Mouse (Mus musculus) liver, postnatal 0 days (tissue): Measurements from ENCODE around the gene Phlda2. TPM values are rescaled to one million over a fixed set of nuclear protein-coding genes. Genes with fewer than 3 reads are reported as not detected.
A peak's percentile ranks its signal among the peaks of the same experiment; 100 is the strongest.
"Not testable (repeated sequence)": the region's sequence is repeated elsewhere in the genome, so short reads cannot be mapped to it uniquely, and the experiment has no call there.

ENCODE experiments used
- ATAC-seq: fragments of 200-750 bp; cut with Nextera tagmentation; 2 replicates; pipeline ENCODE4 v1.8.0; 2017; ENCODE audit warnings: mild to moderate bottlenecking, moderate library complexity
- DNase-seq: peaks from one replicate; pipeline ENCODE4 v3.0.0-alpha.2; 2016
- H3K27ac ChIP-seq: fragments of 300-500 bp; sonication (generic); 2 replicates; pipeline ENCODE4 v1.5.1; 2014; ENCODE audit warnings: antibody characterized with exemption, moderate library complexity, mild to moderate bottlenecking, low read depth
- H3K27me3 ChIP-seq: fragments of 300-500 bp; sonication (generic); 2 replicates; pipeline ENCODE4 v1.6.1; 2014; ENCODE audit warnings: low read length, control low read depth, mixed read lengths; ENCODE audit not compliant: insufficient read depth
- H3K36me3 ChIP-seq: fragments of 300-500 bp; sonication (generic); replicated peaks from 2 replicates; pipeline ENCODE4 v1.6.1; 2014; ENCODE audit warnings: mild to moderate bottlenecking, control low read depth, low read length, moderate library complexity, mixed read lengths; ENCODE audit not compliant: insufficient read depth
- H3K4me1 ChIP-seq: fragments of 300-500 bp; sonication (generic); 2 replicates; pipeline ENCODE4 v1.6.1; 2014; ENCODE audit warnings: antibody characterized with exemption, mild to moderate bottlenecking, control low read depth; ENCODE audit not compliant: insufficient read depth
- H3K4me2 ChIP-seq: fragments of 300-500 bp; sonication (generic); 2 replicates; pipeline ENCODE4 v1.6.1; 2014; ENCODE audit warnings: low read depth, mild to moderate bottlenecking, low read length, moderate library complexity, mixed read lengths
- H3K4me3 ChIP-seq: fragments of 300-500 bp; sonication (generic); 2 replicates; pipeline ENCODE4 v1.5.1; 2014; ENCODE audit warnings: low read depth, low read length
- H3K9ac ChIP-seq: fragments of 300-500 bp; sonication (generic); replicated peaks from 2 replicates; pipeline ENCODE4 v1.6.1; 2014; ENCODE audit warnings: mild to moderate bottlenecking, moderate library complexity
- H3K9me3 ChIP-seq: fragments of 300-500 bp; sonication (generic); 2 replicates; pipeline ENCODE4 v1.6.1; 2016; ENCODE audit warnings: mild to moderate bottlenecking, control low read depth, low read length, mixed read lengths
- CTCF ChIP-seq: sonication (generic); IDR thresholded peaks from 2 replicates; pipeline ENCODE4 v1.5.1; 2016; ENCODE audit warnings: antibody characterized with exemption, low read depth
- EP300 ChIP-seq: IDR thresholded peaks from 2 replicates; pipeline ENCODE4 v1.6.1; 2016; ENCODE audit warnings: antibody characterized with exemption, low read depth, mild to moderate bottlenecking
- WGBS: fragments of 180-500 bp; shearing (Covaris S2); extraction: QIAGEN DNeasy Blood & Tissue Kit; methylation state at CpG from one replicate; pipeline ENCODE4 v1.1.7; 2014; ENCODE audit not compliant: insufficient replicate concordance; 5-methylcytosine and 5-hydroxymethylcytosine counted together
- polyA plus RNA-seq: library from polyadenylated mRNA; unstranded; fragments of >200 nt; fragmentation: Nextera tagmentation; extraction: Ambion mirVana; gene quantifications from 2 replicates; pipeline ENCODE4 v1.2.1, GENCODE M21; 2015

Phlda2 gene
- polyA plus RNA-seq, 1 experiment from 2014 or later: 10.5 TPM

DNA sequence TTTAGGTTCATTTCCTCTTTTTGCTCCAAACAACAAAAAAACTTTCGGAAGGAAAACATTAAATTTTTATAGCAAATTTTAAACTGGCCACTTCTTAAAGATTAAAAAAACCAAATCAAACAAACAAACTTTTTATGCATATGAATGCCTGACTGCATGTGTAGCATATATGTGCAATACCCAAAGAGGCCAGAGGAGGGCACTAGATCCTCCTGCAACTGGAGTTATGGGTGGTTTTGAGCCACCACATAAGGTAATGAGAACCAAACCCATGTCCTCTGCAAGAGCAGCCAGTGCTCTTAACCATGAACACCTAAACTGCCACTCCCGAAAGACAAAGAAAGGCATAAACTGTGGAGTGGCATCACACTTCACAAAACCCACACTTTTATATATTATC, 41.4 kb upstream of the Phlda2 start:
- Histone ChIP-seq H3K9me3 (no peaks in the 10 kb centered on the region), H3K27me3 (no peaks in the 10 kb centered on the region), H3K27ac (no peak overlapping the region), H3K36me3 (peaks cover 25% of the 10 kb centered on the region), H3K4me3 (no peak overlapping the region), H3K9ac (no peak overlapping the region), H3K4me1 (peaks cover 36% of the 10 kb centered on the region; the same call in 1 of the 2 replicates), H3K4me2 (no peak overlapping the region)
- DNase-seq (peak; percentile 52), ATAC-seq (no peak)
- whole genome bisulfite sequencing: 92% methylated on average over 2 of the region's 2 CpGs
- TF ChIP-seq CTCF (peak; percentile 80), EP300 (no peak)

DNA sequence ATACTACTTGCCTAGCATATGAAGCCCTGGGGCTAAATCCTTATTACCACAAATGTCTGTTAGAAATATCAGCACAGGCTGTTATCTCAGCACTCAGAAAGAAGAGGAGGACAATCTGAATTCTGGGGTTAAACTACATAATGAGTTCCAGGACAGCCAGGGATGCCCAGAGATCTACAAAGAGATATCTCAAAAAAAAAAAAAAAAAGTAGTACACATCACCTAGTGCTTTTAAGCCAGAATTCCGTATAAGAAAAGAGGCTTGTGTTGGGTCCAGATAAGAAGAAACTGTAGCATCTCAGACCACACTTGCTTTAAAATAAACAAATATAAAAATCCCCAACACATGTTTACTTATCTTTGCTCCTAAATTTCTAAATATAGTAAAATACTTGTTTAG, 35.7 kb upstream of the Phlda2 start:
- H3K9ac ChIP-seq: no peak overlapping the region
- no peaks in the 10 kb centered on the region for H3K9me3 ChIP-seq
- no peak overlapping the region for H3K27ac ChIP-seq
- no peaks in the 10 kb centered on the region for H3K27me3 ChIP-seq
- ATAC-seq: no peak
- no peak for DNase-seq
- no peak for TF ChIP-seq CTCF
- TF ChIP-seq EP300: no peak
- H3K4me3 ChIP-seq: no peak overlapping the region
- H3K4me2 ChIP-seq: no peak overlapping the region
- 47% methylated on average over 1 of the region's 1 CpGs for WGBS
- H3K4me1 ChIP-seq: peaks cover 16% of the 10 kb centered on the region
- peaks cover 70% of the 10 kb centered on the region for H3K36me3 ChIP-seq

DNA sequence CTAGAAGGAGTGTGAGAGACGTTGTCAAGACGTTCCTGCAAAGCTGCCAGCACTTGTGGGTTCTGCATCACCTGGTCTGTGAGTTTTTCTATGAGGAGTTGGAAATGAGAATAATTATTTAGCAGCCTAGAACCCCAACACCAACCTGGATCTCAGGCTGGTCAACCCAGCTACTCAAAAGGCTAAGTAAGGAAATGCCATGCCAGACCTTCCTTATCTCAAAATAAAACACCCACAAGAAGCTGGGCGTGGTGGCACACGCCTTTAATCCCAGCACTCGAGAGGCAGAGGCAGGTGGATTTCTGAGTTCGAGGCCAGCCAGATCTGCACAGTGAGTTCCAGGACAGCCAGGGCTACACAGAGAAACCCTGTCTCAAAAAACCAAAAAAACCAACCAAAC, 35.3 kb upstream of the Phlda2 start:
- 72% methylated on average over 6 of the region's 6 CpGs for WGBS
- H3K36me3 ChIP-seq: peaks cover 74% of the 10 kb centered on the region
- not testable (repeated sequence) for DNase-seq, H3K27ac ChIP-seq, H3K9me3 ChIP-seq, H3K9ac ChIP-seq, H3K4me2 ChIP-seq, H3K27me3 ChIP-seq, H3K4me3 ChIP-seq
- ATAC-seq: peak; percentile 70
- peaks cover 16% of the 10 kb centered on the region for H3K4me1 ChIP-seq

DNA sequence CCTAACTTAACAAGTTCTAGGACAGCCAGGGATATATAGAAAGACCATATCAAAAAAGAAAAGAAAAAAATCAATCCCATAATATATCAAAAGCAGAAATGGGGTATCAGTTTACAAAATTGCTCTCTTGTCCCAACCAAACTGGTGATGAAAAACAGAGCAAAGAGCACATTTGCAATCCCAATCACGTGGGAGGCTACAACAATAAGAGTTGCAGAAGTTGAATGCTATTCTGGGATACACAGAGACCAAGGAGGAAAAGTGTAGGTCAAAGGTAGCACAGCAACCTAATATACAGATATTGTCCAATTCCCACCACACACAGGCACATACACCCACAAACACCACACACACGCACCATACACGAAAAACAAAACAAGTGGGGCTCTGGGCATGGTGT, 33.3 kb upstream of the Phlda2 start:
- 90% methylated on average over 3 of the region's 3 CpGs for WGBS
- H3K4me3 ChIP-seq: no peak overlapping the region
- H3K27me3 ChIP-seq: no peaks in the 10 kb centered on the region
- DNase-seq (no peak), ATAC-seq (no peak)
- H3K9ac ChIP-seq: no peak overlapping the region
- H3K36me3 ChIP-seq: peaks cover 91% of the 10 kb centered on the region
- peaks cover 9% of the 10 kb centered on the region for H3K4me1 ChIP-seq
- TF ChIP-seq EP300: no peak
- H3K9me3 ChIP-seq: no peaks in the 10 kb centered on the region
- H3K27ac ChIP-seq: no peak overlapping the region
- no peak overlapping the region for H3K4me2 ChIP-seq

DNA sequence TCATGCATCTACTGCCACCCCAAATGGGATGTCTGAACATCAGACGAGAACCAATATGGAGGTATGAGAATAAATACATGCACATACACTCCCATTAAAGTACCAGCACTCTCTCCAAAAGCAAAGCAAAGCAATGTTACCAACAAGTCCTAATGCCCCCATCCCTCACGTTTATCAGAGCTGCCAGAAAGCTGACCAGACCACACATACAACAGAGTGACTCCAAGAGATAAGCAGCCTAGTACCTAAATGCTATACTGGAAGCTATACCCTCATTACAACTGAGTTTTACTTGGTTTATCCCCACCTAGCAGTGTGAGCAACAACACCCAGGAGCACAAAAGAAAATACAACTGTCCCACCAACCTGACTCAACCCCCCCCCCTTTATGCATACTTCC, 30.3 kb upstream of the Phlda2 start:
- H3K9me3 ChIP-seq: no peaks in the 10 kb centered on the region
- H3K27ac ChIP-seq: peak overlapping the region; percentile 18; the same call in 1 of the 2 replicates
- TF ChIP-seq EP300 (peak; percentile 91), CTCF (no peak)
- peaks cover 9% of the 10 kb centered on the region; the same call in 1 of the 2 replicates for H3K4me1 ChIP-seq
- peak overlapping the region; percentile 29; the same call in 1 of the 2 replicates for H3K4me2 ChIP-seq
- DNase-seq: no peak
- H3K9ac ChIP-seq: no peak overlapping the region
- H3K4me3 ChIP-seq: no peak overlapping the region
- peak; percentile 83 for ATAC-seq
- peaks cover 95% of the 10 kb centered on the region for H3K36me3 ChIP-seq
- WGBS: 45% methylated on average over 2 of the region's 2 CpGs
- H3K27me3 ChIP-seq: no peaks in the 10 kb centered on the region

DNA sequence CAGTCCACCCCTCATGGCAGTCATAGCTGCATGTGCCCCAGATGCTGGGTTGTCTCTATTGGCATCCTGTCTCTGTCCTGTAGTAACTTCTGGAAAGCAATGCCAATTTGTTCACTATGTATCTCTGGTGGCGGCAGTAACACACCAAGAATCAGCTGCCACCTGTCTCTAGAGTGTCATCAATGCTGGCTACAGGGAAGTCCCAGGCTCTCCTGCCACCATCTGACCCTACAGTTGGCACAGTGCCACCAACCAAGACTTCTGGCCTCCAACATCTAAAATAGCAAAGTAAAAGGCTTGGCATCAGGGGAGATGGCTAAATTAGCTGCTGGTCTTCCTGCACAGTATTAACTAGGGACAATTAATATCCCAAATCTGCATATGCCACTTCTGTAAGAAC, 29.5 kb upstream of the Phlda2 start:
- H3K27ac ChIP-seq: no peak overlapping the region
- peaks cover 9% of the 10 kb centered on the region; the same call in 1 of the 2 replicates for H3K4me1 ChIP-seq
- peaks cover 95% of the 10 kb centered on the region for H3K36me3 ChIP-seq

DNA sequence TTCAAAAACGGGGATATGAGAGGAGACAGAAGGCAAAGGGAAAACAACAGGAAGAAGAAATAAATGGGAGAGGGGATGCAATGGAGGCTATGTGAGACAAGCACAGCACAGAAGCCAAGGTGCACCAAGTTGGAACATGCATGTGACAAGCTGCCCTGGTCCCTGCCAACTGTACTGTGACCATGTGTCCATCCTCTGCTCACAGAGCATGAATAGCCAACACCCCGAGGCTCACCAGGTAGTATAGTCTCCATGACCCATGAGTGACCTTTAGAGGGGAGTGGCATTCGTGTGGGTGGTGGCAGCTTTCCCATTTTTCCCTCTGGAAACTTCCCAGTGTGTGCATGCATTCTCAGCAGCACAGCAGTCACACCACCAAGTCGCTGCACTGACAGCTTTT, 16.4 kb upstream of the Phlda2 start:
- ATAC-seq: no peak
- H3K27me3 ChIP-seq: no peaks in the 10 kb centered on the region
- H3K4me1 ChIP-seq: no peaks in the 10 kb centered on the region
- no peaks in the 10 kb centered on the region for H3K9me3 ChIP-seq
- H3K4me2 ChIP-seq: no peak overlapping the region
- H3K9ac ChIP-seq: no peak overlapping the region
- TF ChIP-seq EP300 (no peak), CTCF (no peak)
- no peak overlapping the region for H3K27ac ChIP-seq
- peaks cover 95% of the 10 kb centered on the region for H3K36me3 ChIP-seq
- H3K4me3 ChIP-seq: no peak overlapping the region
- WGBS: 72% methylated on average over 4 of the region's 4 CpGs
- no peak for DNase-seq

More for the DNA sequence above, 29.5 kb upstream of the Phlda2 start:
- no peaks in the 10 kb centered on the region for H3K27me3 ChIP-seq
- TF ChIP-seq EP300 (no peak), CTCF (no peak)
- H3K9ac ChIP-seq: no peak overlapping the region
- DNase-seq (no peak), ATAC-seq (no peak)
- H3K9me3 ChIP-seq: no peaks in the 10 kb centered on the region
- no peak overlapping the region for H3K4me3 ChIP-seq
- WGBS: 78% methylated on average over 1 of the region's 1 CpGs
- no peak overlapping the region for H3K4me2 ChIP-seq
